Comparison of ENCODE assay signal across 24 mouse cellular contexts in the genomic region with DNA sequence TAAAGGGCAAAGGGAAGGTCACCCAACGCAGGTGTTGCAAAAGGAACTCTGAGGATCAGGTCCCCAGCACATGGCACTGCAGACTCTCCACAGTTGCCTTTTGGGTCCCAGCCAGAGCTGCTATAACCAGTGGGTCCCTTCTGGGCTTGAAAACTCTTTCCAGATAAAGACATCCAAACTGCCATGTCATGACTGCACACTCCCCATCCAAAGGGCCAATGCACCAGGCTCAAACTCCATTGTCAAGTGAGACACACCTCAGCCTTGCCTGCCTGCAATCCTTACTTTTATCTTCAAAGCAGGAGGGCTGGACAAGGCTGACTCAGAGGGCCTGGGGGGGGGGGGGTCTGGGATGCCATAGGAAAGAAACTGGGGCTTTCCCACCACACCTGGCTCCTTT. TPM values are rescaled to one million over a fixed set of nuclear protein-coding genes. Genes with fewer than 3 reads are reported as not detected.
DNase-seq lines count a peak whose midpoint lies in the region; ATAC-seq and TF ChIP-seq lines count a peak whose summit lies in the region.
"Had no signal": no experiment of that assay in that cellular context is flagged by ENCODE, and none has a peak within 500 bp of the region (broad histone marks: within the 10 kb centered on the region; RNA-seq: fewer than 3 reads in every experiment).

No protein-coding gene starts in this region.

- intact Hi-C loops in gastrocnemius, adult 2 months (cut with DNase I) = no loop called here

- H3K27me3 ChIP-seq in liver, embryonic 12.5 days (replicated peaks) = no peaks in the 10 kb centered on the region; the same call in 1 of the 2 replicates
- no peaks in the 10 kb centered on the region for H3K27me3 ChIP-seq in kidney, embryonic 16.5 days (ENCODE audit: insufficient read depth, low read length)

- H3K4me3 ChIP-seq in gastrocnemius, adult 2 months = no peak overlapping the region
- H3K4me3 ChIP-seq in liver, embryonic 12.5 days = no peak overlapping the region
- H3K4me3 ChIP-seq in kidney, embryonic 16.5 days (ENCODE audit: low read length) = no peak overlapping the region
- H3K4me3 ChIP-seq: forebrain, embryonic 13.5 days; midbrain, embryonic 12.5 days had no signal

- no peak for DNase-seq in gastrocnemius, adult 2 months
- DNase-seq in gastrocnemius, postnatal 4 days (ENCODE audit: low spot score in 2 of 2) = no peak
- peak; percentile 34 for DNase-seq in c-Kit-positive CD71-positive TER-119-positive erythroid progenitor cells, embryonic 14.5 days (ENCODE audit: low spot score)
- DNase-seq in kidney, postnatal 14 days = no peak
- no peak for DNase-seq in layer of hippocampus, adult 11-12 months (ENCODE audit: low spot score)
- DNase-seq: adrenal gland, postnatal 14 days; cerebellum, adult 2 months; gastrocnemius, postnatal 25 days; lung, adult 18-20 months; right cerebral cortex, adult 18-20 months; thymus, postnatal 36 days had no signal

- ATAC-seq in liver, embryonic 12.5 days = peak; percentile 33
- ATAC-seq in megakaryocyte-erythroid progenitor cell, adult 5-6 weeks (replicated peaks; ENCODE audit: low FRiP score, low TSS enrichment, poor library complexity, severe bottlenecking) = peak; percentile 38
- ATAC-seq in kidney, embryonic 16.5 days (ENCODE audit: low FRiP score, low TSS enrichment) = no peak
- ATAC-seq: CD4-positive, CD25-positive, alpha-beta regulatory T cell, adult 4 months; forebrain, embryonic 13.5 days had no signal

- H3K9ac ChIP-seq in liver, embryonic 12.5 days = no peak overlapping the region
- no peak overlapping the region for H3K9ac ChIP-seq in kidney, embryonic 16.5 days (replicated peaks; ENCODE audit: low read length)
- H3K9ac ChIP-seq: forebrain, embryonic 13.5 days; hindbrain, embryonic 14.5 days; midbrain, embryonic 12.5 days had no signal

- H3K36me3 ChIP-seq in liver, embryonic 12.5 days = no peaks in the 10 kb centered on the region
- no peaks in the 10 kb centered on the region for H3K36me3 ChIP-seq in kidney, embryonic 16.5 days (ENCODE audit: insufficient read depth, low read length)
- H3K36me3 ChIP-seq: G1E; midbrain, embryonic 12.5 days had no signal

- peak overlapping the region; percentile 57 for H3K4me2 ChIP-seq in liver, embryonic 12.5 days
- no peak overlapping the region for H3K4me2 ChIP-seq in kidney, embryonic 16.5 days (replicated peaks; ENCODE audit: low read depth, low read length)
- H3K4me2 ChIP-seq: forebrain, embryonic 13.5 days; hindbrain, embryonic 14.5 days; midbrain, embryonic 12.5 days had no signal

- H3K27ac ChIP-seq in gastrocnemius, adult 2 months = peak overlapping the region; percentile 31; the same call in 1 of the 2 replicates
- H3K27ac ChIP-seq in liver, embryonic 12.5 days = peak overlapping the region; percentile 82
- no peak overlapping the region for H3K27ac ChIP-seq in kidney, embryonic 16.5 days (ENCODE audit: low read length)
- H3K27ac ChIP-seq: forebrain, embryonic 13.5 days; hindbrain, embryonic 14.5 days; kidney, postnatal 0 days; midbrain, embryonic 12.5 days had no signal

- 59% methylated on average over 1 of the region's 1 CpGs for WGBS in liver, embryonic 12.5 days (ENCODE audit: insufficient replicate concordance)
- WGBS in kidney, embryonic 16.5 days = 93% methylated on average over 1 of the region's 1 CpGs

- no peak for TF ChIP-seq CTCF in gastrocnemius, adult 2 months (IDR thresholded peaks at IDR 0.05)

- peaks cover 93% of the 10 kb centered on the region for H3K4me1 ChIP-seq in liver, embryonic 12.5 days
- peaks cover 41% of the 10 kb centered on the region for H3K4me1 ChIP-seq in kidney, embryonic 16.5 days (ENCODE audit: insufficient read depth, low read length)

- H3K9me3 ChIP-seq in liver, embryonic 12.5 days (replicated peaks) = no peaks in the 10 kb centered on the region
- H3K9me3 ChIP-seq in kidney, embryonic 16.5 days (ENCODE audit: low read length) = no peaks in the 10 kb centered on the region; the same call in 1 of the 2 replicates
- H3K9me3 ChIP-seq: forebrain, embryonic 13.5 days; G1E; midbrain, embryonic 12.5 days had no signal

RNA-seq across cellular contexts. Expression of a gene that starts 13.9 kb away (rescaled TPM):
- total RNA-seq in gastrocnemius, adult 2 months (2021) = 10 to 100 TPM in 1 of 2 experiments, 1 to 10 TPM in 1; 7.1 to 17.3 TPM
- total RNA-seq in gastrocnemius, postnatal 4 days (2021) = 10 to 100 TPM; 12.3 to 15.8 TPM
- polyA plus RNA-seq in liver, embryonic 12.5 days (2016; fragmentation: Nextera tagmentation; extraction: Ambion mirVana) = 7.5 and 7.6 TPM in 2 replicates
- 1.0 and 2.1 TPM in 2 replicates for total RNA-seq in megakaryocyte-erythroid progenitor cell, adult 5-6 weeks (2014; fragmentation: Nextera tagmentation)
- 0.99 and 1.0 TPM in 2 replicates for total RNA-seq in megakaryocyte-erythroid progenitor cell, adult 5-6 weeks (2017)
- 2.8 and 2.9 TPM in 2 replicates for polyA plus RNA-seq in kidney, embryonic 16.5 days (2015; fragmentation: Nextera tagmentation; extraction: Ambion mirVana)

RNA-seq across cellular contexts. Expression of a gene that starts 57.2 kb away (rescaled TPM):
- total RNA-seq in gastrocnemius, adult 2 months (2021) = not detected
- total RNA-seq in gastrocnemius, postnatal 4 days (2021) = not detected
- polyA plus RNA-seq in liver, embryonic 12.5 days (2016; fragmentation: Nextera tagmentation; extraction: Ambion mirVana) = not detected in 2 replicates
- not detected in 2 replicates for total RNA-seq in megakaryocyte-erythroid progenitor cell, adult 5-6 weeks (2014; fragmentation: Nextera tagmentation)
- not detected in 2 replicates for total RNA-seq in megakaryocyte-erythroid progenitor cell, adult 5-6 weeks (2017)
- 6.8 and 8.1 TPM in 2 replicates for polyA plus RNA-seq in kidney, embryonic 16.5 days (2015; fragmentation: Nextera tagmentation; extraction: Ambion mirVana)
- total RNA-seq: adrenal gland, postnatal 14 days; G1E; gastrocnemius, postnatal 25 days; left cerebral cortex, adult 18-20 months; left cerebral cortex, postnatal 36 days; monocyte, adult 5-6 weeks had no signal
- polyA plus RNA-seq: CD4-positive, CD25-positive, alpha-beta regulatory T cell, adult 4 months; cerebellum, adult 2 months; forebrain, embryonic 13.5 days; G1E; hindbrain, embryonic 14.5 days; midbrain, embryonic 12.5 days; neural tube, embryonic 11.5 days had no signal
